Comparison of ENCODE assay signal across 8 mouse cellular contexts in genomic region chr6:47748306-47748705, GRCm38 (mm10).
DNase-seq lines count a peak whose midpoint lies in the region; ATAC-seq lines count a peak whose summit lies in the region.
"Not testable (repeated sequence)": the region's sequence is repeated elsewhere in the genome, so short reads cannot be mapped to it uniquely, and the experiment has no call there.

No protein-coding gene starts in this region.

- ATAC-seq in forebrain, embryonic 13.5 days; heart, embryonic 12.5 days (ENCODE audit: insufficient number of reproducible peaks, low FRiP score): not testable (repeated sequence)

- H3K9ac ChIP-seq in forebrain, embryonic 13.5 days; heart, embryonic 12.5 days: not testable (repeated sequence)

- not testable (repeated sequence) for H3K4me1 ChIP-seq in forebrain, embryonic 13.5 days; heart, embryonic 12.5 days (replicated peaks)

- H3K36me3 ChIP-seq in forebrain, embryonic 13.5 days (ENCODE audit: poor library complexity, severe bottlenecking); heart, embryonic 12.5 days: not testable (repeated sequence)

- not testable (repeated sequence) for H3K27ac ChIP-seq in forebrain, embryonic 13.5 days; heart, embryonic 12.5 days (ENCODE audit: poor library complexity, severe bottlenecking)

- not testable (repeated sequence) for H3K27me3 ChIP-seq in forebrain, embryonic 13.5 days; heart, embryonic 12.5 days (replicated peaks)

- H3K9me3 ChIP-seq in forebrain, embryonic 13.5 days (replicated peaks); heart, embryonic 12.5 days (replicated peaks): not testable (repeated sequence)

- peak overlapping the region; percentile 40 for H3K4me2 ChIP-seq in forebrain, embryonic 13.5 days
- H3K4me2 ChIP-seq in heart, embryonic 12.5 days, result peak overlapping the region; percentile 56

- peak overlapping the region; percentile 27 for H3K4me3 ChIP-seq in forebrain, embryonic 13.5 days
- H3K4me3 ChIP-seq in heart, embryonic 12.5 days, result not testable (repeated sequence)

- DNase-seq in adrenal gland, postnatal 25 days, result peak; percentile 84
- peak; percentile 87 to 93 for DNase-seq in kidney, adult 8-10 months
- peak; percentile 85 to 97 for DNase-seq in left cerebral cortex, adult 9 months (ENCODE audit: low spot score in 2 of 2)
- DNase-seq in lung, postnatal 14 days, result peak; percentile 89
- DNase-seq in right cerebral cortex, adult 2 months (ENCODE audit: low spot score in 2 of 2), result peak; percentile 97 to 99
- DNase-seq in urinary bladder, adult 18-20 months (ENCODE audit: low spot score in 2 of 2), result peak; percentile 79 to 89

- WGBS in forebrain, embryonic 13.5 days, result 13% methylated on average over 14 of the region's 25 CpGs
- WGBS in heart, embryonic 12.5 days, result 10% methylated on average over 15 of the region's 25 CpGs
